Mouse (Mus musculus) brain, embryonic 18.5 days (tissue): ENCODE measurements around the gene Irs2.

Experiments
- DNase-seq: peaks from one replicate; pipeline ENCODE4 v3.0.0-alpha.2; 2012; ENCODE audit warnings: low read depth, low spot score

Irs2 gene

DNA sequence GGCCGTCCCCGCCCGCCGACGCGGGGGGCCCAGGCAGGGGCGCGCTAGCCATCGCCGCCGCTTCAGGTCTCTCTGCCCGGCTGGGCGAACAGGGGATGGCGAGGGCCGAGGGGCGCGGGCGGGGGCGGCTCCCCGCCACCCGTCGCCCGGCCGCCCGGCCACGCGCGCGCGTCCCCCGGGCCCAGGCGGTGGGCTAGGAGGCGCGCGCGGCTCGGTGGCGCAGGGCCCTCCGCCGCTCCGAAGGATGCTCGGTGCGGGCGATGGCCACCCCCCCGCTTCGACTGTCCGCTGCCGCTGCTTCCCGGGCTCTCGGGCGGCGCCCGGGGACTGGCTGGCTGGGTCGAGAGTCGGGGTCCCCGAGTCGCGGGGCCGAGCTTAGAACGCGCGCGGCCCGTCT, at the start of gene Irs2:
Irs2 (minus strand) TSS at position 80 of the 397 bp plus-strand sequence.
- DNase-seq = no peak

GRCm38 (mm10) chr8:11056665-11057064, 48.4 kb upstream of the Irs2 start:
- DNase-seq = no peak

GRCm38 (mm10) chr8:11056175-11056563, 47.9 kb upstream of the Irs2 start:
- no peak for DNase-seq

DNA sequence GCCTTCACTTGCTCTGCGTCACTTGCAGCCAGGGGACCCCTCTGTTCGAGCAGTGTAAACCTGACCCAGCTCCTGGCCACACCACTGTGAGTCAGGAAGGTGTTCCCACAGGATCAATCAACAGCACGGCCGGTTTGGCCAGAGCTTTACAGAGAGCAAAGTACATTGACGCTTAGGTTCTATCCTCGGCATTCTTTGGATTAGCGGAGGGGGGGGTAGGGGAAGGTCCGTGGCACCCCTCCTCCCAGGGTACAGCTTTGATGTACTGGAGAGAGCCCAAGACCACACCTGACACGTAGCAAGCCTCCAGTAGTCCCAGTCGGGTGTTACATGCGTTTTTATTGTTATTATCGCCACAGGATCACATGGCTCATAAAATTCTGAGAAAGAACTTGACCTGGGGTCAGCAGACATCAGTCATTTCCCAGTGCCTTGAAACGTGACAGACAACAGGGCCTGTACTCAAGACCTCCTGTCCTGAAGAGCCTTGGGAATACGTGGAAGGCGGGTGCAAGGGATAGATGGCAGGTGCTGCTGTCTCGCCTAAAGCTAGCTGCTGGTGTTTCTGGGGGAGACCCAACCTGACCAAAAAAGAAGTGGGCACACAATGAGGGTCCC, 47.4 kb upstream of the Irs2 start:
- no peak for DNase-seq

DNA sequence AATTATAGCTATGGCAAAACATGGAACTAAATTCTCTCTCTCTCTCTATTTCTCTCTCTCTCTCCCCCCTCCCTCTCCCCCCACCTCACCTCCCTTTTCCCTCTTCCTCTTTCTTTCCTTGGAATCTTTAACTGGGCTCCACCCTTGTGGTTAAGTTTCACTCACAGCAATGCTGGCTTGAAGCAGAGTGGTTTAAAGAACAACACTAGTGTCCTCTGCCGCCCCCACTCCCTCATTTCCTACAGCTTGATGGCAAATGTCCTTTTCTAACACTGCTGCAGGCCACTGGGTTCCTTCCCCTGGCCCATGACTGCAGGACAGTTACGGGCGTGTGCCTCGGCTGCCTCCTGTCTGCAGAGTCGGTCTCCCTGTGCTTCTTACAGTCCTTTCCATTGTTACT, 41.6 kb upstream of the Irs2 start:
- no peak for DNase-seq

- no peak for DNase-seq
Measured at GRCm38 (mm10) chr8:11047812-11048211, 39.6 kb upstream of the Irs2 start.

DNA sequence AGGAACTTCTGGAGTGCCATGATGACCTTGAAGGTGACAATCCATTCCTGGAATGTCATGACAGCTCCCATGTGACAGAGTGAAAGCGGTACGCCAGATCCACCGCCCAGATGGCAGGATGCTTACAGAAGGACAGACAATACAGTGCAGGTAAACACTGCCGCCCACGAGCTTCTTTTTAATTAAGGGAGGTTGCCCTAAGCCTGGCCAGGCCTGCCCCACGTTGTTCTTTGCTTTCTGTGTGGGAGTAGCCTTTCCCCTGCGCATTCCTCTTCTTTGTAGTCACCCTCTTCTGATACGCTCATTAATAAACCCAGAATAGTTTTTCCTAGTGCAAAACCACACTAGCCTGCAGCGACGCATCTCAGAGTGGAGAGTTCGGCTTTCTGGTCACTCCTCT, 36.4 kb upstream of the Irs2 start:
- no peak for DNase-seq

DNA sequence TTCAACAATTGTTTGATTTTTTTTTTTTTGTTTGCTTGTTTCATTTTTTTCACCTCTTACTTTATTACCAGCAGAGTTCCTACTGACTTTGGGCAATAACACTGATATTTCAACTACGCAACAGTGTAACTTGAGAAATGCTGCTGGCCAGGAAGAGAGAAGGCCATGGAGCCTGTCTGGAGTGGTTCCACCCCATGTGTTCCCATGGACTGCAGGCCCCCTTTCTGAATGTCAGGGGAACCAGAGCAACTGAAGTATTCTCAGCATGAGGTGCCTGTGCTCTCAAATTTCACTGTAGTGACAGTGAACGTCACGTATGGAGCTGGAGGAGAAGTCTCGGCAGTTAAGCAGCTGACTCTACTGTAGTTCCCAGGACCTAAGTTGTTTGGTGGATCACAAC, 35.3 kb upstream of the Irs2 start:
- no peak for DNase-seq

DNA sequence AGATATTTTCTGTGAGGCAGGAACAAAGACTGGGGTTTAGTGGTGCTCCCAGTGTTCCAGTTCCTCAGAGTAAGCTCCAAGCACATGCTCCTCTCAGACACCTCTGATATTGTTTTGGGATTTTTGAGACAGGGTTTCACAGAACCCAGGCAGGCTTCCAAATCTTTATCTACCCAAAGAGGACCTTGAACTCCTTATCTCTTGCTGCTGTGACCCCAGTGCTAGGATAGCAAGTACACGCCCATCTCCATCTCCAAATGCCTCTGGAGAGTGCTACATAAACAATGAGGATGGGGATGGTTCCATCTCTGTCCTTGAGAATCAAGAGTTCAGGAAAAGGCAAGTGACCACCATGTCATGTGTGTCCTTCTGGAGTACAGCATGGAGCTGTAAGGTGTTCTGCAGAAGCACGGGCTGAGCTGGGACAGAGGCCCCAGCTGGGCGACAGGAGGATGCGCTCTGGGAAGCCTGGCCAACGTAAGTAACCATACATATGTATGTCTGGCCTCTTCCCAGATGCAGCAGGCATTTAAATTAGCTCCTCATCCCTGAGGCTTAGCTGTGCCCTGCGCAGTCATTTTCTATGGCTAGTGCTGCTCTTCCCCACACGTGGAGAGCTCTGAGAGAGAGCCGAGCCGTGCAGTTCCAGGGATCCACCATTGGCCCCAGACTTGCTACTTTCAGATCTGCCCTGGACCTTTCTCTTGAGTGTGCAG, 34.8 kb upstream of the Irs2 start:
- DNase-seq = no peak

DNA sequence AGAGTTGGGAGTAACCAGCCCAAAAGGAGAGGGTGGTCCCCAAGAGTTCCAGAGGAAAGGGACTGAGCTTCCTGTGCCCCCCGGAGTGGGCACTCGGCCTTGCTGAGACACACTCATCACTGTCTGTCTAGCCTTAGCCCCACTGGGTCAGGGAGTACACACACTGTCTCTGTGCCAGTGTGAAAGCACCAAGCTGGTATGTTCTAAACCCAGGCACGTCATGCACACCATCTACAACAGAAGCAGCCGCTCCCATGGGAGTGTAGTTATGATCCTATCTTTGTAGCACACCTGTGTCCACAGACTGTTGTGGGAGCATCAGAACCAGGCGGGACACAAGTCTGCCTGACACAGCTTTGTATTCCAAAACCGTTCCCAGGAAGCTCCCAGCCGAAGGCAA, 31.8 kb upstream of the Irs2 start:
- DNase-seq = no peak

DNA sequence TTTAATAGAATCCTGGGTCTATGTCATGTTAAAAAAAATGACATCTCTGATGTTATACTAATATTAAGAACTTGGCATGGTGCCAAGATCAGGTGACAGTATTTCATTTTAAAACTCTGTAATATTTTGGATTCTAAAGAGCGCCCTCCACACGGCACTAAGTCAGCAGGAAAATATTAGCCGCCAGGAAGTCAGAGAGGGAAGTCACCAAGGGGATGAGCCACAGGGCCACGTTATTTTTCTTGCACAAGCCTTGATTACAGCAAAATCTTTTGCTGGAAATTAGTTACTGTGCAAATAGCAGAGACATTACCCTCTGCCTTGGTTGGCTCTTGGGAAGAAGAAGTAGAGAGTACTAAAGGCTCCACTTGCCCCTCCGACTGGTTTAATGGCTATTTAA, 30.5 kb upstream of the Irs2 start:
- DNase-seq = no peak

DNA sequence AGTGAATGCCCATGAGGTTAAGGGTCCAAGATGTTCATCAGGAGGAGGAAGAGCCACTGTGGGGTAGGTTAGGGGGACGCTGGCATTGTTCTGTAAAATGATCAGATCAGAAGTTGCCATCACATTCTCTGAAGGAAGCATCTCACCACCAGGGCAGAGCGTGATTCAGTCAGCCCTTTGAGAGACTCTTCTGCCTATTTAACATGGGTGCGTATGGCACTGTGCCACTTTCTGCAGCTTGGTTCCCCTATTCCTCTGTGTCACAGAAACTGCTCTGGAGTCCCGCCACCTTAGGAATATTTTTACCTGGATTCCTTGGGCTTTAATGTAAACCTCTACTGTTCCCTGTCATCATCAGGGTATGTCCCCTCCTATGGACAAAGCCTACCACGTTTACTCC, 30.1 kb upstream of the Irs2 start:
- DNase-seq = no peak

DNA sequence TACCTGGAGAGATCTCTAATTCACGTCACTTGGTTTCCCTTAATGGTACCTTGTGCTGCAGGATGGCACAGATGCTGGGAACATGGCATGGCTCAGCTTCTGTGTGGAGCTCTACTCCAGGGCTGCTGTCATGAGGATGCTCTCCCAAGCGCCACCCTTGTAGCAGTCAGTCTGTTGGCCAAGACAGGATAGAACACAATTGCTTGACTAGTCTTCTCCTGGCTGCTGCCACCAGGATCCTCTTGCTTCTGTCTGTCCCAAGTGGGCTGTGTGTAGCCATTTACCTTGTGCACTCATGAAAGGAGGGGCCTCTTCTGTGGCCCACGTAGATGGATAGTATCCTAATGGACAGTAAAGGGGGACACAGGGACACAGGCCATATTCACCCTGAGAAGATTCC, 28.5 kb upstream of the Irs2 start:
- DNase-seq = no peak

DNA sequence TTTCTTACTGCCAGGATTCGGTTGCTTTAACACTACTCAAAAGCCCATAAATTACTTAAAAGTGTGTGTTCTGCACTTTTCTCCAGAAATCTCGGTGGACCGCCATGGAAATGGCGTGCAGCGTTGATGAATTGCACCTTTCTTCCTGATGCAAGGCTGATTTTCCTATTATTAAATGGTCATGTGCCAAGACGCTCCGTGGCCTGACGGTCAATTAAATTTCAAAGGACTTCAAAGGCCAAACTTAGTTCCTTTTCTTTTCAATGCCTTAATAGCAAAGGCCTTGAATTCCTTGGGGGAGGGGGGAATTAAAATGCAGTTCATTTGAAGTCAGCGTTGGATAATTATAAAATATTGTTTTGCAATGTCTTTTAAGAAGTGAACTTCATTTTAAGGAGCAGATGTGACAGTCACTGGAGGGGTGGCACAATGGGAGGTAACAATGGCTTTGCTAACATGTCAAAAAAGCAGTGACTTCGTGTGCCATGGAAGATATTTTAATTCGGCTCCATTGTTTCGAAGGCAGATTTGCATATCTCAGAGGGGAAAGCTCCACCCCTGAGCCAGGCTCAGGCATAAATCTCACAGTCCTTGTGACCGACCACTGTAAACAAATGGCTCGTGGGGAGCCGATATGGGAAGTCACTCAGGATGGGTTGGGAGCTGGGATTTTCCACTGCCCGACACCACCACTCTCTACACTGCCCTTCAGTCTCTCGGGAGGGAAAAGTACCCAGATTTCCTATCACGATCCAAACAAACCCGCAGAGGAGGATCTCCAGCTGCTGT, 27.6 kb upstream of the Irs2 start:
- peak; percentile 22 for DNase-seq

DNA sequence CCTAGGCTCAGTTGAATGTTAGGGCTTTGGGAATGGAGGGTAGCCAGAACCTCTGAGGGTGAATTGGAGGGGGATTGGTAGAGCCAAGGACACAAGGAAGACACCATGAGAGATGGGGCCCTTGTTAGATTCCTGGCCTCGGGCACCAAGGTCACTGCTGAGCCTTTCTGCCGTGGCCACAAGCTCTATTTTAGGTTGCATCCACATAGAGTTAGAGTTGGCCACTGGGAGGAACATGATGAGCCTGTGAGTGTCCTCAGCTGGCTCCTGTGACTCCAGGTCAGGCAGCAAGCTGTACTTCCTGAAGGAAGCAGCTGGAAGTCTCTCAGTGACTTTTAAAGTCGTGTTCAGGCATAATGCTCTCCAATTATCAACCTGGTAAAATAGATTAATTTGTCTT, 16.6 kb upstream of the Irs2 start:
- no peak for DNase-seq

DNA sequence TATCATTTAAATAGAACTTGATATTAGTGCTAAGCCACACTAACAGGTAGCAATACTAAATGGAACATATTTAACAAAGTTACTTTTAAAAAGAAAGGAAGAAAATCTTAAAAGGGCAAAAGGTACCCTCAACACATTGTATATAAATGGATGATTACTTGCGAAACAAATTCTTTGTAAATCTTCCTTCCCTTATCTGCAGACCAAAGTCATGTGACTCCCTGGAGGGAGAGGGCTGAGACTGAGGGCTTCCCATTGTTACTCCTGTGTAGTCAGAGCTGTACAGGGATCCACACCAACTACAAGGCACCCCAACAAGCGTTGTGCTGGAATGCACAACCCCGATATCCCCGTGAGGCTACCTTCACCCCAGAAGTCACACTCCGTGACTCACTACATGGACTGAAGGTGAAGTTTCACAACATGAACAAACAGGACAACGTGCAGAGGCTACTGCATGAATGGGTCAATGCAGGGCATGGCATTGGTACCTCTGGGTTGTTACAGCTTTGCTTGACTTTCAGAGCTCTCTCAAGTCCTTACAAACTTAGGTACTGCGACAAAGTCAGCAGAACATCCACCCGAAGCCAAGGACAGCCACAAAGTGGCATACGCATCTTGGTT, 12.8 kb upstream of the Irs2 start:
- DNase-seq = no peak

GRCm38 (mm10) chr8:11015622-11016021, 7.4 kb upstream of the Irs2 start:
- no peak for DNase-seq

DNA sequence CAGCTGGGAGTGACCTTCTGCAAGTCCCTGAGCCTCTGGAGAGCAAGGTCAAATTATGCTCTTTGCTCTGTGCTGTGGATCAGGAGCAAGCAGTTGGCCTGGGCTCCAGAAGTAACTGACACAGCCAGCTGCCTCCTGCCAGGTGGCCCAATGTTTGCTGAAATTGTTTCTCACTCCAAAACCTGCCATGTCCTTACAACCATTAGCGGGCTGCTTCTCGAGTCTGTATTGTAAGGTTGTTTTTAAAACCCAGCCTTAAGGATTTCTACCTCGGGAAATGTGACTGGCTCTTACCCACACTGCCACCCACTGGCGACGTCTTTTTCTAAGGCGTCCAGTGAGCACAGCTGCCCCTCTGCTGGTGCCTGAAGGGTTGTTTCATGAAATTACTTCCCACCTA, 5.0 kb upstream of the Irs2 start:
- DNase-seq = no peak

DNA sequence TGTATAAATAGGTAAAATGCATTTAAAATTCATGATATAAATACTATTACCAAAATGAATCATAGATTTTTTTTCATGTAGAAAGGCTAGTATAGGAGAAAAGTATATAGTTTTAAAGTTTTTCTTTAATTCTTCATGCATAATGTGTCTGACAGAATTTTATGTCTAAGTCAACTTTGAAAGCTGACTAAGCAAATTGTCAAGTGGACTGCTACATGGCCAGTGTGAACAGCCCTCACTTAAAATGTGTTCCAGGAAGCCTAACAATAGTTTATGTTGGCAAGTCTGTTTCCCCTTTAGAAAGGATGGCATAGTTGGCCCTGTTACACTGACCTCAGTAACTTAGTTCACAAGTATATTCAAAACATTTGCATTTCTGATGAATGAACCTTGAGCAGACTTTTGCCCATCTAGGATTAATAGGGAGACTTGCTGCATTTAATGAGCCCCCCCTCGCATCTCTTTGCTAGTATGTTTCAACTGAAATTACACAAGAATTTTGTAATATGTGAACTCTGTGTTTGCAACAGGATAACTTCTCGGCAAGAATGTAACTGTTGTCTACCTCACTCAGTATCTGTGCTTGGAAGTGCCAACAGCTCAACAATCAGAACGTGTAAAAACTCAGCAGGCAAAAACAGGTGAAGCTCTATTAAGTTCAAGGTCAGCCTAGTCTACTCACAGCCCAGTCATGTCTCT, 3.7 kb upstream of the Irs2 start:
- DNase-seq = no peak

DNA sequence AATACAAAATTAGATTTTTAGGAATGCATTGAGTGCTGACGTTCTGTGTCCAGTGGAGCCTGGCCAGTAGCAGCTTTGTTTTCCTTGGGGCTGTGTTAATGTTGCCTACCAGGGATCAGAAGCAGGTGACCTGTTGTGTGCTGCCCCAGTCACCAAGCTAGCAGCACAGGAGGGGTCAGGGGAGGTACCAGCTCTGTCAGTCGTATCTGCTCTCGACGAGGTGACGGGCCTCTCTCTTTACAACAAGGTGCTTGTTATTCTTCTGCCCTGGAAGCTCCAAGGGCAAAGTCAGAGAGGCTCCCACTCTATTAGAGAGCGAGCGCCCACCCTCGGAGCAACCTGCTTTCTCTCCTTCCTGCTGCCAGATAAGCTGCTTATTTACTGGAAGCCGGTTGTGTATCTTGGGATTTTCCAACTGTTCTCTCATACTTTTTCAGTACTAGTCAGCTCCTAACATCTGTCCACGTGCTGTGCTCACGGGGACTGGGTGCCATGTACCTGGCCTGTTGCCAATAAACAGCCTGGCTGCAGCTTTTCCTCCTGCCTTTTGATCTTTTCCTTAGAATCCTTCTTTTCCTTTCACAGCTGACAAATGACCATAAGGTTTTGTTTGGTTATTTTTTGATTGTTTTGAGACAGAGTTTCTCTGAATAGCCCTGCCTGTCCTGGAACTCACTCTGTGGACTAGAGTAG, 2.8 kb upstream of the Irs2 start:
- no peak for DNase-seq

DNA sequence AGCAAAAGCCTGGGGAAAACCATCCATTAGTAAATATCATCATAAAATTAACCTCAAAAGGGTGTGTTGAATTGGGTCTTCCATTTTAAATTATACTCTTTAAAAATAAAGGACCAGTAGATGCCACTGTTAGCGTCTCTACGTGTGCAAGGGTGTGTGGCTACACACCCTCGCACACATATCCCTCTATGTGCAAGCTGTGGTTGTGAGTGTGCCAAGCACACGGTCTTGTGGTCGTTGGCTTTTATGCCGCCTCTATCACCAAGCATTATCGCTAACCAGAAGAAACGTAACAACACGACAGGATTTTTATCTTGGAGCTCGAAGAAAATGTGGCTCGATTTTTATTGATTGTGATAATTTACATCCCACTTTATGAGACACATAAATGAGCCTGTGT, 2.1 kb upstream of the Irs2 start:
- DNase-seq = no peak
